Mouse (Mus musculus): ENCODE data around the gene Gpa33.

The Gpa33 gene

GRCm38 (mm10) chr1:166160569-166161445 is 30.8 kb downstream of the Gpa33 start:
- peak; percentile 39 for DNase-seq (ENCODE audit: low read depth, low spot score)

DNA sequence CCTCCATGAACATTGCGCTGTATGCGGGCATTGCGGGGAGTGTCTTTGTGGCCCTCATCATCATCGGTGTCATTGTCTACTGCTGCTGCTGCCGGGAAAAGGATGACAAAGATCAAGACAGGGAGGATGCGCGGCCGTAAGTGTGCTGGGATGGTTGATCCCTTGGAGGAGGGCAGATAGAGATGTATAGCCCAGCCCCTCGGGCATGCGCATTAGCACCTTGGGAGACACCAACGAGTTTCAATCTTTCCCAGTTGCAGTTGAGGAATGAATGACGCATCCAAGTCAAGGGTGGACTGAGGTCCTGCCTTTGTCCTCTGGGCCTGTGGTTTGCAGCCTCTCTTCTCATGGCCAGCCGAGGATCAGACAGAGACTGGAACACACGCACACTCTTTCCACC is 34.5 kb downstream of the Gpa33 start:
- no peak for DNase-seq (ENCODE audit: low read depth, low spot score)

GRCm38 (mm10) chr1:166165159-166165558 is 35.1 kb downstream of the Gpa33 start:
- no peak for DNase-seq (ENCODE audit: low read depth, low spot score)

- DNase-seq (ENCODE audit: low read depth, low spot score) = no peak
Observed at GRCm38 (mm10) chr1:166167405-166167804, 37.4 kb downstream of the Gpa33 start.

DNA sequence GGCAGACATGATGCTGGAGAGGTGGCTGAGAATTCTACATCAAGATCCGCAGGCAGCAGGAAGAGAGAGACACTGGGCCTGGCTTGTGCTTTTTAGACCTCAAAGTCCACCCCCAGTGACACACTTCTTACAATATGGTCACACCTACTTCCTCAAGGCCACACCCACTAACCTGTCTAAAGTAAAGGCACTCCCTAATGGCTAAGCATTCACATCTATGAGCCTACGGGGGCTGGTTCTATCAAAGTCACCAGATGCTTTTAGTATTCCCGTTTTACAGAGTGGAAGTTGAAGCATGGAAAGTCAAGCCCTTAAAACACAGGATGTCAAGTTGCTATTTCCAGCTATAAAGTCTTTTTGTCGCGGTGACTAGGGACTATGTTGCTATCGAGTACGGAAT is 38.0 kb downstream of the Gpa33 start:
- no peak for DNase-seq (ENCODE audit: low read depth, low spot score)

DNA sequence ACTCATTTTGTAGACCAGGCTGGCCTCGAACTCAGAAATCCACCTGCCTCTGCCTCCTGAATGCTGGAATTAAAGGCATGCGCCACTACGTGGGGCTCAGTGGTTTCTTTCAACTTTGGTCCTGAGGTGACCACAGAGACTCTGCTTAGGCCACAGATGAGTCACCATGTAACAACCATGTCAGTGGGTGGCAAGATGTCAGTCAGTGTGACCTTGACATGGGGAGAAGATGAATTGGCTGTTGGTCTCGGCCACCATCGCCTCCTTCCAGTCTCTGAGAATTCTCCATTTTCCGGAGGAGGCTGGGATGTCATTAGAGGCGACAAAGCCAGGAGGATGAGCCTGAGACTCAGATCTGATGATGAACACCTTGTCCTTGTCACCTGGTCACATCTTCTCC is 39.7 kb downstream of the Gpa33 start:
- DNase-seq (ENCODE audit: low read depth, low spot score) = no peak

GRCm38 (mm10) chr1:166170852-166171251 is 40.8 kb downstream of the Gpa33 start:
- DNase-seq (ENCODE audit: low read depth, low spot score) = no peak

GRCm38 (mm10) chr1:166172992-166173391 is 43.0 kb downstream of the Gpa33 start:
- DNase-seq (ENCODE audit: low read depth, low spot score) = no peak

- DNase-seq (ENCODE audit: low read depth, low spot score) = no peak
Observed at GRCm38 (mm10) chr1:166173621-166174020, 43.6 kb downstream of the Gpa33 start.

- no peak for DNase-seq (ENCODE audit: low read depth, low spot score)
Observed at GRCm38 (mm10) chr1:166181510-166181909, 51.5 kb downstream of the Gpa33 start.

DNA sequence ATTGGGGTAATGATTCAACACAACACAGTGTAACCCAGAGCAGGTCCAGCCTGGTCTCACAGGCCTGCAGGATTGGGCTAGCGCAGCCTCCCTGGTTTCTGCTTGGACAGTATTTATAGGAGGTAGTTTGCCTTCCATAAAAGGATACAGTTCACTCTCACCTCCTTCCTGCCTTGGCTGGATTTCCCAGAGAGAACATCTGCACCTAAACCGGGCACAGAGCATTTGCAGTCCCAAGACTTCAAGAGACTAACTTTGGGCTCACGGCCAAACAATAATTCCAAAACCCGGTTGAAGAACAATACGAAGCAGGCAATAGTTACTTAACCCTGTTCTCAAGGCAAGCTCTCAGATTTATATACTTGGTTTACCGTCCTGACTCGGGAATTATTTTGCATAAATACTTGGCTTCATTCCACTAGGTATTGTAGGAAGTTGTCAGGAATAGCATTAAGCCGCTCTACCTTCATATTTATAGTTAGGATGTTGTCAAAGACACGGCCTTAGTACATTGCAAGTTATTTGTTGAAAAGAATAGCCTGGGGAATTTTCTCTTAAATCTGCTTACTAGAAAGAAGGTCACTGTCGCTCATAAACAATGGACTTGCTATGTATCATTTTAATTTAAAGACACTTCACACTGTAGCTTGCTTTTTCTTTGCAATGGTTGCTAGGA is 53.1 kb downstream of the Gpa33 start:
- no peak for DNase-seq (ENCODE audit: low read depth, low spot score)

- no peak for DNase-seq (ENCODE audit: low read depth, low spot score)
Observed at GRCm38 (mm10) chr1:166184391-166185229, 54.6 kb downstream of the Gpa33 start.

DNA sequence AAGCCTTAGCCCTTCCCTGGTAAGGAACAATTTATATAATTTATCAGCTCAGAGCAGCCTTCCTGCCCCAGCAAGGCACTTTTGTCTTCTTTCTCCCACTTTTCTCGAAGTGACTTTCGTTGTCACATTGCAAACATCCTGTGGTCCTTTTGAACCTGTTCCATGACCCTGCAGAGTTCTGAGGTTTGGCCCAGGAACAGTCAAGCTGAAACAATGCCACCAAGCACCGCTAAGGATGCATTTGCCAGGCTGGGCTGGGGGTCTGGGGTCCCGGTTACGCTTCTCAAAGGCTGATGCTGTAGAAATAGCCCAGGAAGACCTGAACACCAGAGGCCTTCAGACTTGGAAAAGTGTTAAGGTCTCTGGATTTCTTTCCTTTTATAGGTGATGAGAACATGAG is 55.3 kb downstream of the Gpa33 start:
- no peak for DNase-seq (ENCODE audit: low read depth, low spot score)

DNA sequence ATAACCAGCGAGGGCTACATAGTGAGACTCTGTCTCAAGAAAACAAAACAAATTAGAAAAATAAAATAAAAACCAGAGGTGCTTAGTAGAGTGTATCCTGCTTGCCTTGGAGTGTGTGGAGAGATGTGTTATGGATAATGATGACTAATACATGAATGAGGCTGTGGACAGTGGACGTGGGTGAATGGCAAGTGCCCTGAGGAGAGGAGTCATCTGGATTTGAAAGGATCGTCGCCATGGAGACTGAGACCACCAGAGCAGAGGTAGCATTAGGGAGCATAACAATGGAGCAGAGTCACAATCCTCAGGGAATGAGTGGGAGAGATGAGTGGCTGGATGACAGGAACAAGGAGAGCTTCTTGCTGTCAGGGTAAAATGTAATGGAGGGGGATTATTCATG is 59.8 kb downstream of the Gpa33 start:
- DNase-seq (ENCODE audit: low read depth, low spot score) = no peak

DNA sequence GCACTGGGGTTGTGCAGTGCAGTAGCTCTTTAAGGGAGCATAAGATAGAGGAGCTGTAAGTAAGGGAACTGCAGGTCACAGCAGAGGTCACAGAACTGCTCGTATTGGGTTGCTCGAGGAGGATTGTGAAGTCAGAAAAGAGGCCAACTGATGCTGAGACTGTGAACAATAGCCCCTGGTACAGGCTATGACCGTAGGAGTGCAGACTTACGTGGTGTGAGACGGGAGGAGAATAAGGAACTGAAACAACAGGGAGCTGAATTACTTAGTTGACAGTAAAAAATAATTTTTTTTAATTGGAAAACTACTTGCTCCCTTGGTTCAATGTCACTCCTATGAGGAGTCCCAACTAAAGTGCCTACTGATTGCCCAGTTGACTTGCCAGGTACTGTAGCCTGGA is 74.1 kb downstream of the Gpa33 start:
- DNase-seq (ENCODE audit: low read depth, low spot score) = no peak

DNA sequence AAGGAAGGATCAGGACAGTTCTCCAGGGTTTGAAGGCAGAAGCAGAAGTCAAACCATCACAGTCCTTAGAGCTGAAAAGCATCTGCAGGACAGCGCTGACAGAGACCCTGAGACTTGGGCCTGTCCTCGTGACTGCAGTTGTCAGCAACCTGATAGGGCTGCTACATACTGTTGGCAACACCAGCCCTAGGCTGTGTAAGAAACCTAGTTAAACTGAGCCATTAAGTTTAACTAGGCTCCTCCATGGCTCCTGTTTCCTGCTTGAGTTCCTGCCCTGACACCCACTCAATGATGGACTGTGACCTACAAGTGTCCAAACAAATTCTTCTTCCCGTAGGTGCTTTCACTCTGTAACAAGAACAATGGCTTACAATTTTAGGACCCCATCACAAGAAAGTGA is 75.1 kb downstream of the Gpa33 start:
- no peak for DNase-seq (ENCODE audit: low read depth, low spot score)

- no peak for DNase-seq (ENCODE audit: low read depth, low spot score)
Observed at GRCm38 (mm10) chr1:166209371-166209770, 79.3 kb downstream of the Gpa33 start.

DNA sequence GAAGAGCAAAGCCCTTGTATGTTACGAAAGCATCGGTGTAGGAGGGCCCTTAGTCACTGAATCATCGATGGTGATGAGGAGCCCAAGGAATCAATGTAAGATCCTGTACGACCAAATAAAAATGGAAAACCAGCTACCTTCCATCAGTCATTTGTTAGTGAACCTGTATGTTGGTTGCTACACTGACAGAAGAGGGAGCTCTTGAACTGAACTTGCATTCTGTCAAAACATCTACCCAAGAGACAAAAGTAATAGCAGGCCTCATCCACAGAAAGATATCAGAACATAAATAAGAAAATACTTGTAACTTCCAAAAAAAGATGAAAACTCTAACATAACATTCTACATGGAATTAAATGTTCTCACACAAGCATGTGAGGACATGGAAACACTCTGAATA is 84.1 kb downstream of the Gpa33 start:
- no peak for DNase-seq (ENCODE audit: low read depth, low spot score)

Measured in brain, embryonic 18.5 days (tissue).